Mouse (Mus musculus) kidney, postnatal 25 days (tissue): ENCODE measurements around the gene Cdh5.
"Not testable (repeated sequence)": the region's sequence is repeated elsewhere in the genome, so short reads cannot be mapped to it uniquely, and the experiment has no call there.

ENCODE experiments used
- DNase-seq, 2 experiments: peaks; one replicate each; pipeline ENCODE4 v3.0.0; 2021; ENCODE audit warnings: mixed read lengths in 2 of 2

The Cdh5 gene

DNA sequence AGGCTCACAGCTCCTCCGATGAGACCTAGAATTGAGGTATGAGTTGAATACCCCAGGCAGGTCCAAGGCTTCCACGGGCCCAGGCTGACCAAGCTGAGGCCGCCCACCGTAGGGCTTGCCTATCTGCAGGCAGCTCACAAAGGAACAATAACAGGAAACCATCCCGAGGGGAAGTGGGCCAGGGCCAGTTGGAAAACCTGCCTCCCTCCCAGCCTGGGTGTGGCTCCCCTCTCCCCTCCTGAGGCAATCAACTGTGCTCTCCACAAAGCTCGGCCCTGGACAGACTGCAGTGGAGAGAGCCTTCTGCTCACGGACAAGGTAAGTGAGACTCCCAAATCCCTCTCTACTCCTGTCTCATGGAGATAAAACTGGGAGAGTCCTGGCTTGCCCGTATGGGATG lies at the start of gene Cdh5:
TSS of gene Cdh5 (plus strand) at position 211 of the 400 bp plus-strand sequence.
- DNase-seq, result peak; percentile 73 to 85

DNA sequence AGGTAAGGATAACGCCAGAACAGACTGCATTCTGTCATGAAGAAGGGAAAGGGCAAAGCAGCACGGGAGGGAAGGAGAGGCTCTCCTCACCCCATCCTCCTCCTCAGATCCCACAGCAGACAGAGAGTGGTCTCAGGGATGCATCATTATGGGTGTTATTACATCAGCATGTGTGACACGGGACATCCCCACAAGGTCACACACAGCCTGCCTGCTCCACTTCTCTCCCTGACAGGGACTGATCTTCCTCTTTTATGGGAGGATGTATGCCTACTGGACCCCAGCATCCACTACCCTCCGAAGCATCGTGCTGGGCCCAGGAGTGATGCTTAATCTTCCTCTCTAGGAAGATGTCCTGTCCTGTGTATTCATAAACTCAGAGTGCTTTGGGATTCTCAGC lies 41.5 kb upstream of the Cdh5 start:
- DNase-seq, result no peak

GRCm38 (mm10) chr8:104060446-104060845 lies 41.0 kb upstream of the Cdh5 start:
- no peak for DNase-seq

- DNase-seq, result no peak
These were observed 40.1 kb upstream of the Cdh5 start for GRCm38 (mm10) chr8:104061048-104061988.

DNA sequence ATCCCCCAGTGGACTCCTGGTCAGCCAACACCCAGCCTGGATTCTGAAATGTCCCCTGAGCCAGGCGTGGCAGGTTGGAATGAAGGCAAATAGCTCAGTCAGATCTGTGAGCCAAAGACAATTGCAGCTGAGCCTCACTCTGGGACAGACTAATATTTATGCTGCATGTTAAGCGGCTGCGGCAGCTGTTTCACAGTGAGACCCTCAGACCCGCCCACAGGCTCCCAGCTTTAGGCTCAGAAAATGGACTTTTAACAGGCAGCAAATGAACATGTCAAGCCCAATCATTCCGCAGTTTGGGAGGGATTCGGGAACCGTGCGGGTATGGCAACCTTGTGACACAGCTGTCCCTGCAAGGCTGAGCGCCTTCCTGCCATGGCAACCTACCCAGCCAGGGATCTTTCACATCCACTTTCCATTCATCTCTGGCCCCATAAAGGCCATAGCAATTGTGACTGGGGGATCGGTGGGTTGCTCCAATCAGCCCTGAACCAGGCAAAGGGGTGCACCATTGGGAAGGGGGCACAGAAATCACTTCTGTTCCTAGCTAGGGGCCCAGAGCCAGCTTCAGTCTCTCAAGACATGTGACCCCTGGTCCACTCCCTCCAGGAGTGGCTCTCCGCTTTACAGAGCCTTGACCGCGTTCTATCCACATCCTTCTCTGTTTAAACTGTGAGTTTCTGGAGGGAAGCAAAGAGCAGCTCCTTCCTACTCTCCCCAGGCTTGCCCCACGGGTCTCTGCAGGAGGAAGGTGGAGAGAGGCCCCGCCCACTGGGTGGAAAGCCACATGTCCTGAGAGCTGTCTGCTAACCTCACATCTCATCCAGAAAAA lies 39.2 kb upstream of the Cdh5 start:
- no peak for DNase-seq

DNA sequence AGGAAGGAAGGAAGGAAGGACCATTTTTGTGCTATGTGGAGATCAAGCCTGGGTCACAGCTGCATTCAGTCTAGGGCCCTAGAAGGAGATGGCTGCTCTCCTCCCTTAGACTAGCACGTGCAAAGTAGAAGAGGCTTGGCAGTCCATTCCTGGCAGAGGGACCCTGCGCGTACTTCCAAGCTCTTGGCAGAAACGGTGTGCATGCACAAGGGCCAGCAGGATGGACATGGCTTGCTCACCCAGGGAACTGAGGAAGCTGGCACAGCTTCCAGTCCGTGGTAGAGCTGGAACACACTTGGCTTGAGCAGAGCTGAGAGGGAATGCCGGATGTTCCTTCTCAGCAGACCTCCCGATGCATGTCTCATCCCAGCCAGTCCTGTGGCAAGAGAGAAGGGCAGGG lies 36.2 kb upstream of the Cdh5 start:
- no peak for DNase-seq

- DNase-seq, result no peak
These were observed 35.4 kb upstream of the Cdh5 start for GRCm38 (mm10) chr8:104065906-104066518.

DNA sequence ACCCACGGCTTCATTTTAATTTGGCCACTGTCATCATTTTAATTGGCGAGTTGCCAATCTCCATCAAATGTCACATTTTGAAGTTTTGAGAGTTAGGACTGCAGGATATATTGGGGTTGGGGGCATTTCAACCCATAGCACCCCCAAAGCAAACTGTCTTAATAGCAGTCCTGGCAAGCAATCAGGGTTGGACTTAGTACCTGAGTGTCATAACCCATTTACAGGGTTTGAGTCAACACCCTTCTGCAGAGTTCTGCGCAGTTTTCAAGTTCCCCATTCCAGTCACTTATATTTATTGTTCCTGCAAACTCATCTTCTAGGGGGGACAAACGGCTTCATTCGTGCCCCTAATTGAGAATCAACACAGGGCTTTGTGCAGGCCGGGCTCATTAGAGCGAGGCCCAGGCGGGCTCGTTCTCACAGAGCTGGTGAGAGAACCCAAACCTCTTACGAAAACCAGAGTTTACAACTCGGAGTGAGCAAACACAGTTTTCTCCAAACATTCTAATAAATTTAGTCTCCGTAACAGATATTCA lies 34.0 kb upstream of the Cdh5 start:
- DNase-seq, result no peak

DNA sequence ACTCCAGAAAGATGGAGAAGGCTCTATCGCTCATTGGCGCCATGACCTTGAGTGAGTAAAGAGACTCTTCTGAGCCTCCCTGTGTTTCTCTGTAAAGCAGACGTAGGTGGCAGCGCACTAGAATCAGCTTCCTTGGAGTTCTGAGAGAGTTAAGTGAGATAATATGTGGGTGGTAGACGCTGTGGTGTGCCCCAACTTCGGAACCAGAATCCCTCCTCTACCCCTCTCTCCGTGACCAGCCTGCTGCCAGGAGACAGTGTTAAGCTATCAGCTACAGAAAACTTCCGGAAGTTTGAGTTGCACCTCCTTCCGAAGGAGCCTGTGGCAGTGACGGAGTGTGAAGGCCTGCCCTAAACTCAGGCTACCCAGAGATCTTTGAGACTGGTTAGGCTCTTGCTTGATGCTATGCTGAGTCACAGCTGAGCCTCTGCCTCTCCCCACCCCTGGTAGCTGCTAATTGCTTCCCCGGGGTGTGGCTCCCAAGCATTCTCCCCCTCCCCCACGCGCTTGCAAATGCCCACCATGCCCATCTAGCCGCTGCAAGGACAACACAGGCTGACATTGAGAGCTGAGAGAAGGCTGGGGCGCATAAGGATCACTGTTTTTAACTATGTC lies 32.9 kb upstream of the Cdh5 start:
- no peak for DNase-seq

DNA sequence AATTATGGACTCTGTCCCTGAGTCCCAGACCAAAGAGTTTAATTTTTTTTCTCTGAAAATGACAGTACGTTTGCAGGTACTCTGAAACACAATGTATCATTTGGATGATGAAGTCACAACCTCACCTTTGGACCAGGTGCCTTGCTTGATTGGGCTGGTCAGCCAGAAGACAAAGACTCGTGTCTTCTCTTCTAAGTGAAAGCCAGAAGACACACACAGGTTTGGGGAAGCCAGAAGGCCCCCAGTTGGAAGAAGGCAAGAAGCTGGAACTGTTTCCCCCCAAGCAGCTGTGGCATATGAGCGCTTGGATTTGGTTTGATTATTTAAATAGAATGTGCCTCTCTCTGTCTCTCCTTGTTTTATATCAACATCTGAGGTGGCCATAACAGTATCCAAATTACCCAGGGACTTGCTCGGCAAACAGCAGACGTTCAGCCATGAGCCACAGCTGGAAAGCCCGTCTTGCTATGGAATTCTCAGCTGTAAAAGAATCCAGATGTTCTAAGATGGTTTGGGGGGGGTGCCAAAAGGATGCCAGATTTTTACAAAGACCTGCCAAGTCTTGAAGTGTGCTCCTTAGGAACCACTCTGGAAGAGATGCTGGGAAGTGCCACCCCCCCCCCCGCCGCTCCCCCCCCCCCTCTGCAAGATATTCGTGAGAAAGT lies 31.1 kb upstream of the Cdh5 start:
- not testable (repeated sequence) for DNase-seq

DNA sequence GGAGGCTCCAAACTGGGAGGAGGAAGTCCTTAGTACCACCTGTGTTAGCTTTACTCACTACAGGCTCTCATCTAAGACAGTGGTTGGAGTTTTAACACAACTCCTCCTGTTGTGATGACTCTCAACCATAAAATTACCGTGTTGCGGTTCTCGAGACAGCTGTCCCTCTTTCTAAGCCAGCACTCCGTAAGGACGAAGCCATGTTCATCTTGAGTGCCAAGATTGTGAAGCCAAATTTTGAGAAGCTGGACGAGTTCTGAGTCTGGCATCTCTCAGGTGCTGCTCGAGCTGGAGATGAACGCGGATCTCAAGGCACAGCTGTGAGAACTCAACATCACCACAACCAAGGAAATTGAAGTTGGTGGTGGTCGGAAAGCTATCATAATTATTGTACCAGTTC lies 30.5 kb upstream of the Cdh5 start:
- no peak for DNase-seq

DNA sequence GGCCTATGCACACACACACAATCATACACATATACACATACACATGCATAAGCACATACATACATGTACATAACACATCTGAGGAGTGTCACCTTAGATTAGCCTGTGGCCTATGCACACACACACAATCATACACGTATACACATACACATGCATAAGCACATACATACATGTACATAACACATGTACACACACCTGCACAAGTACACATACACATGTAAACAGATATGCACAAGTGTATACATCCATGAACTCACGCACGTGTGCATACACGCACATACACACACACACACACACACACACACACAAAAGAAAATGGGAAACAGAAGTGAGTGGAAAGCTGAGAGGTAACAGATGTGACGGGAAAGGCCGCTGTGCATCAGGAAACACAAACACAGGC lies 26.3 kb upstream of the Cdh5 start:
- no peak for DNase-seq

DNA sequence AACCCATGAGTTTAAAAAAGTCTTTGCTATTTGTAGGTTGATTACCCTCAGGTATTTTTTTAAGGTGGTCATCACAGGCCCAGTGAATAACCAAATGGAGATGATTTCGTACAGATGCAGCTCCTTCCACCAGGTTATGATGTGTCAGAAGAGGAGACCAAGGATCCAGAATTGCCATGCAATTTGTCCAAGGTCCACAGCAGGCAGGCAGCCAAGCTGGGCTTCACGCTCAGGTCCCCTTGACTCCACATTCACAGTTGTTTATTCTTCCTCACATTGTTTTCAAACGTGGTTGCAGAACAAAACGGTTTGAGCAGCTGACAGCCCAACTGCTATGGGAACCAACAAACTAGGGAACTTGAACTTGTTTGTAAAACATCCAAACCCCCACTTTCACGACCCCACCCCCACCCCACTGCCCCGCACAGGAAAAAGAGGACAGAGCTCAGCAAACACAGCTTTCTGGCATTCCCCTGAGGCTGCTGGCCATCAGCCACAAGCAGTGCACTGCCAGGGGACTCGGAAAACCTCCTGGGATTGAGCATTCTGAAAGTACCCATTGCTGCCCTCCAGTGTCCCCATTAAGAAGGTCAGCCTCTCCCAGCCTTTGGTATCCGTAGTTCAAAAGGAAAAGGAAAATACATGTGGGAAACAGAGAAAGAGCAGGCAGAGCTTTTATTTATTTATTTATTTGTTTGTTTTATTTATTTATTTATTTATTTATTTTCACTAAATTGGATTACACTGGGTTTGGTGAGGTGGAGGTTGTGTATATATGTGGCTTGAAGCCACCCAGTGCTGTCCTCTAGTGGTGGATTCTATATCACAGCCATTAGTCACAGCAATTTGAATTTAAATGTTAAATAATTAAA lies 24.6 kb upstream of the Cdh5 start:
- peak; percentile 40 to 54 for DNase-seq

- DNase-seq, result no peak
These were observed 23.3 kb upstream of the Cdh5 start for GRCm38 (mm10) chr8:104078091-104078490.

DNA sequence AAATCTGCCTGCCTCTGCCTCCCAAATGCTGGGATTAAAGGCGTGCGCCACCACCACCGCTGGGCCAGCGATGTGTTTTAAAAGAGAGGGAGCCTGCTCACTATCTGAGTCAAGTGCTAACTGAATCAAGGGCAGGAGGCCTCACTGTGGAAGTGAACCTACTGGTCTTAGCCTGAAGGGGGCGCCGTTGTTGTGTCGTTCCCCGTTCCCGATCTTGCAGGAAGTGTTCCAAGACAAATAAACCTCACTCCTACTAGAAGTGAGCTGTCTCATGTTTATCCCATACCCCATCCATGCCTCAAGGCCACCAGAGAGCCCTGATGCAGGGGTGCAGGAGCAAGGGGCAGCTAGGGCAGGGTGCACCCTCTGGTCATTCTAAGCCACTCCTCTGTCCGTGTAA lies 16.1 kb upstream of the Cdh5 start:
- no peak for DNase-seq

DNA sequence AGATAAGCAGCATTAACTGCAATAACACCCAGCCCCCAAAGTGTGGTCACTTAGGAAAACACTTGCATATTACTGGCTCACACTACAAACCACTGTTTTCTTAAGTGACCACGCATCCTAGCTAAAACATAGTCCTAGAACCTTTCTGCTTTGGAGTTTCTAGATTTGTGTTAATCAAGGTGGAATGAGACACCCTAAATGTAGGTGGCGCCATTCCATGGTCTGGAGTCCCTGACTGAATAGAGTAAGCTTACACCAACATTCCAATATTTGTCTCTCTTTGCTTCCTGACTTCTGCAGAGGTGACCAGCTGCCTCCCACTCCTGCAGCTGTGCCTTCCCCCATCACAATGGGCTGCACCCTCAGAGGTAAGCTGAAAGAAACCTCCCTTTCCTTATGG lies 14.8 kb upstream of the Cdh5 start:
- DNase-seq, result no peak

- DNase-seq, result no peak
These were observed 14.3 kb upstream of the Cdh5 start for GRCm38 (mm10) chr8:104087091-104087490.

- not testable (repeated sequence) for DNase-seq
These were observed 13.5 kb upstream of the Cdh5 start for GRCm38 (mm10) chr8:104087878-104088277.

GRCm38 (mm10) chr8:104088881-104089280 lies 12.5 kb upstream of the Cdh5 start:
- no peak for DNase-seq

- peak in 1 of 2 experiments; percentile 50 for DNase-seq
These were observed 10.2 kb upstream of the Cdh5 start for GRCm38 (mm10) chr8:104090993-104091900.
